Mouse (Mus musculus): ENCODE measurements around the gene Nfil3.

- no peak for TF ChIP-seq POLR2A (IDR thresholded peaks at IDR 0.05; ENCODE audit: borderline replicate concordance, extremely low read depth, insufficient read depth, insufficient read length, poor library complexity, severe bottlenecking)
- TF ChIP-seq CTCF (IDR thresholded peaks at IDR 0.05; ENCODE audit: borderline replicate concordance, extremely low read depth, insufficient read depth, insufficient read length) = no peak
Measured at GRCm38 (mm10) chr13:52986215-52986780, 5.4 kb upstream of the Nfil3 start.
